Mouse (Mus musculus) CH12.LX (cell line): ENCODE data around the gene Gm37240. TPM values are rescaled to one million over a fixed set of nuclear protein-coding genes. Genes with fewer than 3 reads are reported as not detected.

Experiments
- DNase-seq: peaks from one replicate; pipeline ENCODE4 v3.0.0-alpha.2; 2013; ENCODE audit errors: extremely low read depth
- H3K27ac ChIP-seq: 2 replicates; pipeline ENCODE4 v1.5.1; 2012; ENCODE audit warnings: low read depth, mild to moderate bottlenecking, control low read depth, moderate library complexity; ENCODE audit not compliant: insufficient read depth
- H3K27me3 ChIP-seq: replicated peaks from 2 replicates; pipeline ENCODE3; 2012; ENCODE audit warnings: inconsistent platforms
- H3K36me3 ChIP-seq, 2 experiments: replicated peaks in 1 of 2; 2 replicates each; pipeline versions ENCODE3 to v1.6.1; 2012; ENCODE audit warnings: inconsistent platforms in 1 of 2, low read length in 1 of 2, mild to moderate bottlenecking in 1 of 2, mixed read lengths in 1 of 2, moderate library complexity in 1 of 2; ENCODE audit not compliant: control insufficient read depth in 1 of 2, insufficient read depth in 1 of 2
- H3K4me1 ChIP-seq, 2 experiments: 2 replicates each; pipeline ENCODE4 v1.6.1; 2012; ENCODE audit warnings: inconsistent platforms in 1 of 2, moderate library complexity in 1 of 2; ENCODE audit not compliant: insufficient read depth in 2 of 2, control insufficient read depth in 1 of 2
- H3K4me2 ChIP-seq: 2 replicates; pipeline ENCODE4 v1.6.1; 2012; ENCODE audit warnings: low read depth, mild to moderate bottlenecking, control low read depth; ENCODE audit not compliant: poor library complexity, insufficient read depth, severe bottlenecking
- H3K4me3 ChIP-seq, 3 experiments: fragments of 150-350 bp in 1 of 3; sonication (generic) in 1 of 3; replicated peaks in 1 of 3; 2 replicates each; pipeline versions ENCODE3 to v1.5.1; 2011 to 2012; ENCODE audit warnings: low read depth in 2 of 3, low read length in 2 of 3, mild to moderate bottlenecking in 2 of 3, moderate library complexity in 2 of 3, control low read depth in 1 of 3, improper control_type of control experiment in 1 of 3, inconsistent platforms in 1 of 3, mixed read lengths in 1 of 3; ENCODE audit not compliant: poor library complexity in 1 of 3
- H3K79me2 ChIP-seq: replicated peaks from 2 replicates; pipeline ENCODE4 v1.6.1; 2012; ENCODE audit warnings: mild to moderate bottlenecking, moderate library complexity; ENCODE audit not compliant: control insufficient read depth, poor library complexity, insufficient read depth, severe bottlenecking; ENCODE audit errors: extremely low read depth
- H3K9ac ChIP-seq: 2 replicates; pipeline ENCODE4 v1.6.1; 2012; ENCODE audit warnings: low read depth, mild to moderate bottlenecking, control low read depth, moderate library complexity; ENCODE audit not compliant: insufficient read depth
- H3K9me3 ChIP-seq: replicated peaks from 2 replicates; pipeline ENCODE3; 2012; ENCODE audit warnings: low read length, inconsistent platforms, mixed read lengths
- BHLHE40 ChIP-seq: IDR thresholded peaks from 2 replicates; pipeline ENCODE4 v1.6.1; 2011; ENCODE audit warnings: mild to moderate bottlenecking, low read depth, low read length, improper control_type of control experiment
- CHD1 ChIP-seq: IDR thresholded peaks from 2 replicates; pipeline ENCODE4 v1.6.1; 2012; ENCODE audit warnings: low read depth, low read length, improper control_type of control experiment, inconsistent platforms
- CHD2 ChIP-seq: IDR thresholded peaks from 2 replicates; pipeline ENCODE4 v1.6.1; 2011; ENCODE audit warnings: low read length, improper control_type of control experiment
- CTCF ChIP-seq, 2 experiments: IDR thresholded peaks in 1 of 2; conservative IDR thresholded peaks in 1 of 2; 2 replicates each; pipeline ENCODE4 v1.5.1; 2011 to 2012; ENCODE audit warnings: low read depth in 2 of 2, low read length in 2 of 2, improper control_type of control experiment in 1 of 2, inconsistent platforms in 1 of 2, mild to moderate bottlenecking in 1 of 2, moderate library complexity in 1 of 2
- E2F4 ChIP-seq: IDR thresholded peaks from 2 replicates; pipeline ENCODE4 v1.6.1; 2011; ENCODE audit warnings: low read depth, low read length, improper control_type of control experiment; ENCODE audit not compliant: insufficient replicate concordance
- ELF1 ChIP-seq: IDR thresholded peaks from 2 replicates; pipeline ENCODE4 v1.6.1; 2014; ENCODE audit warnings: low read depth, mild to moderate bottlenecking, inconsistent platforms, low read length, improper control_type of control experiment
- EP300 ChIP-seq: IDR thresholded peaks from 2 replicates; pipeline ENCODE4 v1.6.1; 2011; ENCODE audit warnings: low read length, improper control_type of control experiment
- ETS1 ChIP-seq: conservative IDR thresholded peaks from 2 replicates; pipeline ENCODE4 v1.6.1; 2012; ENCODE audit warnings: low read depth, mild to moderate bottlenecking, inconsistent platforms, low read length, improper control_type of control experiment, moderate library complexity
- HCFC1 ChIP-seq: IDR thresholded peaks from 2 replicates; pipeline ENCODE4 v1.6.1; 2012; ENCODE audit warnings: low read depth, mild to moderate bottlenecking, inconsistent platforms, low read length, improper control_type of control experiment
- IRF4 ChIP-seq: IDR thresholded peaks from 2 replicates; pipeline ENCODE4 v1.6.1; 2014; ENCODE audit warnings: low read depth, mild to moderate bottlenecking, inconsistent platforms, low read length, improper control_type of control experiment
- JUN ChIP-seq: IDR thresholded peaks from 2 replicates; pipeline ENCODE4 v1.6.1; 2011; ENCODE audit warnings: low read depth, mild to moderate bottlenecking, low read length, improper control_type of control experiment, moderate library complexity; ENCODE audit not compliant: insufficient read depth
- JUND ChIP-seq: conservative IDR thresholded peaks from 2 replicates; pipeline ENCODE4 v1.6.1; 2011; ENCODE audit warnings: low read depth, low read length, improper control_type of control experiment
- MAFK ChIP-seq: IDR thresholded peaks from 2 replicates; pipeline ENCODE4 v1.6.1; 2011; ENCODE audit warnings: low read length, improper control_type of control experiment; ENCODE audit not compliant: insufficient replicate concordance
- MAX ChIP-seq: IDR thresholded peaks from 2 replicates; pipeline ENCODE4 v1.6.1; 2011; ENCODE audit warnings: low read length, improper control_type of control experiment
- MAZ ChIP-seq: IDR thresholded peaks from 2 replicates; pipeline ENCODE4 v1.6.1; 2012; ENCODE audit warnings: low read depth, mild to moderate bottlenecking, inconsistent platforms, low read length, improper control_type of control experiment, moderate library complexity
- MEF2A ChIP-seq: IDR thresholded peaks from 2 replicates; pipeline ENCODE4 v1.6.1; 2014; ENCODE audit warnings: low read depth, mild to moderate bottlenecking, inconsistent platforms, low read length, improper control_type of control experiment, borderline replicate concordance
- MXI1 ChIP-seq: IDR thresholded peaks from 2 replicates; pipeline ENCODE4 v1.6.1; 2011; ENCODE audit warnings: mild to moderate bottlenecking, low read depth, low read length, improper control_type of control experiment
- MYC ChIP-seq: IDR thresholded peaks from 2 replicates; pipeline ENCODE4 v1.6.1; 2011; ENCODE audit warnings: low read depth, mild to moderate bottlenecking, improper control_type of control experiment, low read length
- NELFE ChIP-seq: IDR thresholded peaks from 2 replicates; pipeline ENCODE4 v1.6.1; 2011; ENCODE audit warnings: low read depth, low read length, improper control_type of control experiment
- NRF1 ChIP-seq: IDR thresholded peaks from 2 replicates; pipeline ENCODE4 v1.6.1; 2014; ENCODE audit warnings: low read depth, mild to moderate bottlenecking, inconsistent platforms, low read length, improper control_type of control experiment, moderate library complexity
- PAX5 ChIP-seq: IDR thresholded peaks from 2 replicates; pipeline ENCODE4 v1.6.1; 2012; ENCODE audit warnings: low read length, inconsistent platforms, mixed read lengths
- POLR2AphosphoS2 ChIP-seq: IDR thresholded peaks from 2 replicates; pipeline ENCODE4 v1.6.1; 2011; ENCODE audit warnings: low read depth, low read length, improper control_type of control experiment
- RCOR1 ChIP-seq: conservative IDR thresholded peaks from 2 replicates; pipeline ENCODE4 v1.6.1; 2012; ENCODE audit warnings: low read depth, mild to moderate bottlenecking, inconsistent platforms, low read length, improper control_type of control experiment
- SIN3A ChIP-seq: IDR thresholded peaks from 2 replicates; pipeline ENCODE4 v1.6.1; 2012; ENCODE audit warnings: low read length, improper control_type of control experiment, inconsistent platforms
- SMC3 ChIP-seq: IDR thresholded peaks from 2 replicates; pipeline ENCODE4 v1.6.1; 2011; ENCODE audit warnings: low read depth, low read length, improper control_type of control experiment
- TBP ChIP-seq: conservative IDR thresholded peaks from 2 replicates; pipeline ENCODE4 v1.6.1; 2011; ENCODE audit warnings: low read depth, low read length, improper control_type of control experiment
- TCF12 ChIP-seq: IDR thresholded peaks from 2 replicates; pipeline ENCODE4 v1.6.1; 2014; ENCODE audit warnings: low read depth, mild to moderate bottlenecking, inconsistent platforms, low read length, improper control_type of control experiment
- UBTF ChIP-seq: IDR thresholded peaks from 2 replicates; pipeline ENCODE4 v1.6.1; 2012; ENCODE audit warnings: low read depth, mild to moderate bottlenecking, inconsistent platforms, low read length, improper control_type of control experiment, moderate library complexity
- USF2 ChIP-seq: conservative IDR thresholded peaks from 2 replicates; pipeline ENCODE4 v1.6.1; 2011; ENCODE audit warnings: low read depth, low read length, improper control_type of control experiment
- ZC3H11A ChIP-seq: IDR thresholded peaks from 2 replicates; pipeline ENCODE4 v1.6.1; 2012; ENCODE audit warnings: low read depth, mild to moderate bottlenecking, inconsistent platforms, low read length, improper control_type of control experiment
- ZKSCAN1 ChIP-seq: IDR thresholded peaks from 2 replicates; pipeline ENCODE4 v1.6.1; 2012; ENCODE audit warnings: low read depth, inconsistent platforms, low read length, improper control_type of control experiment, borderline replicate concordance
- ZNF384 ChIP-seq: IDR thresholded peaks from 2 replicates; pipeline ENCODE4 v1.6.1; 2012; ENCODE audit warnings: low read depth, low read length, improper control_type of control experiment, inconsistent platforms
- dilution Hi-C: fragments of 300-500 bp; cut with MboI; formaldehyde crosslinking; loops from 2 replicates; pipeline ENCODE4 v1.14.3; 2020; ENCODE audit warnings: low sequenced_read_pairs; ENCODE audit not compliant: extremely low pct_unique_long_range_greater_than_20kb, extremely low pct_ligation_motif_present
- in situ Hi-C: fragments of 300-500 bp; cut with MboI; formaldehyde crosslinking; loops from 3 replicates; pipeline ENCODE4 v1.14.3; 2019; ENCODE audit warnings: low sequenced_read_pairs, low pct_ligation_motif_present, low pct_unique_long_range_greater_than_20kb, mixed read lengths
- polyA plus RNA-seq: library from polyadenylated mRNA; unstranded; fragments of >175 nt; gene quantifications from 2 replicates; pipeline ENCODE4 v1.2.1, GENCODE M21; 2012; ENCODE audit warnings: low read depth; ENCODE audit not compliant: insufficient read length
- total RNA-seq, 2 experiments: library from RNA; depleted of rRNA; stranded (reverse); fragments of 300-350 nt in 1 of 2; fragments of >200 nt in 1 of 2; gene quantifications; 2 replicates each; pipeline ENCODE4 v1.2.3; 2012 to 2014

Gene Gm37240
- total and polyA plus RNA-seq, 3 experiments: 0.08 to 0.19 (median 0.14) TPM

- Histone ChIP-seq H3K27ac (no peak overlapping the region), H3K4me3 (no peak overlapping the region), H3K36me3 (peaks cover 0 to 7% of the 10 kb centered on the region in 2 experiments), H3K4me2 (no peak overlapping the region), H3K27me3 (no peaks in the 10 kb centered on the region), H3K9me3 (no peaks in the 10 kb centered on the region), H3K4me1 (peaks cover 0 to 12% of the 10 kb centered on the region in 2 experiments; a peak in 2 of 4 replicates), H3K79me2 (peaks cover 4% of the 10 kb centered on the region; the same call in 1 of the 2 replicates), H3K9ac (no peak overlapping the region)
- dilution Hi-C loops (no loop called here), in situ Hi-C loops (loop anchor here (25.0 kb wide), 2 partner anchors 341 to 616 kb away; partner anchors contain the start of gene Gatb)
- TF ChIP-seq UBTF (no peak), CHD2 (no peak), BHLHE40 (no peak), SMC3 (no peak), TCF12 (no peak), E2F4 (no peak), MAX (no peak), MXI1 (no peak), NELFE (no peak), ZKSCAN1 (no peak), MAFK (no peak), CTCF (conservative IDR thresholded peaks at IDR 0.05 in 1 of 2, IDR thresholded peaks at IDR 0.05 in 1 of 2; ENCODE audit: low read depth in 2 of 2, low read length in 2 of 2) (no peak), POLR2AphosphoS2 (no peak), ZNF384 (no peak), HCFC1 (no peak), MAZ (no peak), ZC3H11A (no peak), JUN (0 out of 2 replicates have a peak, but pooled peaks have one; percentile 31), EP300 (peak; percentile 50; the same call in 1 of the 2 replicates), MYC (no peak), ELF1 (no peak), JUND (peak; percentile 59), USF2 (no peak), TBP (no peak), NRF1 (no peak), RCOR1 (0 out of 2 replicates have a peak, but pooled peaks have one; percentile 34), ETS1 (no peak), CHD1 (no peak), SIN3A (no peak), PAX5 (no peak), MEF2A (no peak), IRF4 (peak; percentile 63)
- DNase-seq: no peak
These were observed 940.9 kb downstream of the Gm37240 start for GRCm38 (mm10) chr3:84946381-84946780.
